Comparison of ENCODE assay signal across 20 mouse cellular contexts in the genomic region with DNA sequence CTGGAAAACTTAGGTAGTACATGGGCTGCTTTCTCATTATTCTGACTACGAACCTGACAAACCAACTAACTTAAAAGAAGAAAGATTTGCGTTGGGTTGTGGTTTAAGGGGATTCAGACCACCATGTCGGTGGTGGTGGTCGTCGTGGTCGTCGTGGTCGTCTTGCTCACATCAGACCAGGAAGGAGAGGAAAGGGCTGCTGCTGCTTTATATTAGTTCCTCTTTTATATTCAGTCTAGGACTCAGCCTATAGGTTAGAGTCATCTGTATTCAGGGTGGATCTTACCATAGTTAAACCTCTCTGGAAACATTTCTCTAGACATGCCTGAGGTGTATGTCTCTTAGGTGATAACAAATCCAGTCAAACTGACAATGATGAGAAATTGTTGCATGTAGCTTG. TPM values are rescaled to one million over a fixed set of nuclear protein-coding genes. Genes with fewer than 3 reads are reported as not detected.
"Had no signal": no experiment of that assay in that cellular context is flagged by ENCODE, and none has a peak within 500 bp of the region (broad histone marks: within the 10 kb centered on the region; RNA-seq: fewer than 3 reads in every experiment).

No protein-coding gene starts in this region.

- ATAC-seq: liver, postnatal 0 days; lung, postnatal 0 days; midbrain, embryonic 15.5 days had no signal

- H3K27ac ChIP-seq: limb, embryonic 12.5 days; limb, embryonic 15.5 days; liver, embryonic 14.5 days; macrophage; midbrain, embryonic 12.5 days; midbrain, embryonic 15.5 days; neural tube, embryonic 12.5 days; neural tube, embryonic 15.5 days had no signal

- H3K9ac ChIP-seq: limb, embryonic 12.5 days; limb, embryonic 15.5 days; liver, embryonic 14.5 days; liver, postnatal 0 days; lung, embryonic 14.5 days; midbrain, embryonic 12.5 days; midbrain, embryonic 15.5 days; neural tube, embryonic 12.5 days; neural tube, embryonic 15.5 days had no signal

- H3K9me3 ChIP-seq: limb, embryonic 12.5 days; limb, embryonic 15.5 days; midbrain, embryonic 12.5 days; midbrain, embryonic 15.5 days; neural tube, embryonic 12.5 days; neural tube, embryonic 15.5 days had no signal

- DNase-seq: kidney, adult 8-10 months; kidney, postnatal 14 days; kidney, postnatal 4 days; left cerebral cortex, postnatal 4 days; liver, postnatal 0 days; lung, embryonic 14.5 days; retina, postnatal 1 day; thymus, adult 18-20 months; thymus, postnatal 4 days had no signal

- H3K27me3 ChIP-seq: limb, embryonic 12.5 days; limb, embryonic 15.5 days; midbrain, embryonic 12.5 days; midbrain, embryonic 15.5 days; neural tube, embryonic 12.5 days; neural tube, embryonic 15.5 days had no signal

- H3K4me1 ChIP-seq: limb, embryonic 12.5 days; limb, embryonic 15.5 days; midbrain, embryonic 12.5 days; midbrain, embryonic 15.5 days; neural tube, embryonic 12.5 days; neural tube, embryonic 15.5 days had no signal

- H3K4me2 ChIP-seq: limb, embryonic 12.5 days; limb, embryonic 15.5 days; liver, embryonic 11.5 days; lung, embryonic 14.5 days; midbrain, embryonic 12.5 days; midbrain, embryonic 15.5 days; neural tube, embryonic 12.5 days; neural tube, embryonic 15.5 days had no signal

- H3K4me3 ChIP-seq: limb, embryonic 12.5 days; limb, embryonic 15.5 days; midbrain, embryonic 12.5 days; midbrain, embryonic 15.5 days; neural tube, embryonic 12.5 days; neural tube, embryonic 15.5 days had no signal

RNA-seq across cellular contexts. Expression of a gene that starts 55.0 kb away (rescaled TPM):
- total RNA-seq: megakaryocyte-erythroid progenitor cell, adult 5-6 weeks had no signal
